Comparison of ENCODE assay signal across 7 mouse cellular contexts in the genomic region with DNA sequence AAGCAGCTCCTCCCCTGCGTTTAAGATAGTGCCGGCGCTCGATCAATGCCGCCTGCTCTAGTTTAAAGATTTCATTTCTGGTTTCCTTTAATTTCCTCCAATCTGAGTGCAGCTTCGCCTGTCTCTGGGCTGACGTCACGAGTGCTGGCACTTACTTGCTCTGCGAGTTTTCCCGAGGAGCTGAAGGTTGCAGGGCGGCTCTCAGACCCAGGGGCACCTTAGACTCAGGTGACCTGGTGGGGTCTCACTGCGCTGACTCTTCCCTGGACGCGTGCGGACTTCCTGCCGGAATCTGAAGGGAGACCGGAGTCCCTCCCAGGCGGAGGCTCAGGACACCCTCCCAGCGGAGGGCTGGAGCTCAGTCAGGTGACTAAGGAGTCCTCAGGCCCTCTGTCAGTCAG. TPM values are rescaled to one million over a fixed set of nuclear protein-coding genes. Genes with fewer than 3 reads are reported as not detected.
DNase-seq lines count a peak whose midpoint lies in the region; ATAC-seq and TF ChIP-seq lines count a peak whose summit lies in the region.

No protein-coding gene starts in this region.

- peak overlapping the region; percentile 93 for H3K27ac ChIP-seq in intestine, postnatal 0 days (ENCODE audit: low read depth, low read length)
- no peak overlapping the region for H3K27ac ChIP-seq in limb, embryonic 11.5 days (replicated peaks; ENCODE audit: low read depth, low read length)
- H3K27ac ChIP-seq in midbrain, embryonic 13.5 days = no peak overlapping the region

- H3K4me3 ChIP-seq in intestine, postnatal 0 days (ENCODE audit: low read depth, low read length) = peak overlapping the region; percentile 49
- peak overlapping the region; percentile 50 for H3K4me3 ChIP-seq in limb, embryonic 11.5 days (ENCODE audit: low read depth, low read length)
- H3K4me3 ChIP-seq in midbrain, embryonic 13.5 days (replicated peaks) = peak overlapping the region; percentile 49

- peak overlapping the region; percentile 58 for H3K9ac ChIP-seq in intestine, postnatal 0 days (ENCODE audit: low read depth, low read length)
- H3K9ac ChIP-seq in limb, embryonic 11.5 days (ENCODE audit: low read length) = peak overlapping the region; percentile 59
- peak overlapping the region; percentile 55; the same call in 1 of the 2 replicates for H3K9ac ChIP-seq in midbrain, embryonic 13.5 days (replicated peaks)

- peak; percentile 77 for ATAC-seq in granulocyte monocyte progenitor cell, adult 5-6 weeks (replicated peaks; ENCODE audit: poor library complexity, severe bottlenecking)
- ATAC-seq in intestine, postnatal 0 days = peak; percentile 90
- peak; percentile 79 for ATAC-seq in limb, embryonic 11.5 days (ENCODE audit: insufficient number of reproducible peaks, low FRiP score, low TSS enrichment, low read depth)
- peak; percentile 90 for ATAC-seq in midbrain, embryonic 13.5 days

- no peak for TF ChIP-seq CTCF in intestine, postnatal 0 days (IDR thresholded peaks at IDR 0.05; ENCODE audit: low read depth)

- no peaks in the 10 kb centered on the region for H3K9me3 ChIP-seq in intestine, postnatal 0 days (ENCODE audit: control insufficient read depth)
- no peaks in the 10 kb centered on the region for H3K9me3 ChIP-seq in limb, embryonic 11.5 days (ENCODE audit: control insufficient read depth, low read length)
- H3K9me3 ChIP-seq in midbrain, embryonic 13.5 days = no peaks in the 10 kb centered on the region

- H3K4me2 ChIP-seq in intestine, postnatal 0 days (replicated peaks; ENCODE audit: low read depth) = peak overlapping the region; percentile 72
- peak overlapping the region; percentile 64 for H3K4me2 ChIP-seq in limb, embryonic 11.5 days (ENCODE audit: low read depth, severe bottlenecking)
- H3K4me2 ChIP-seq in midbrain, embryonic 13.5 days (replicated peaks) = peak overlapping the region; percentile 76

- WGBS in intestine, postnatal 0 days = under 1% methylated on average over 19 of the region's 19 CpGs
- under 1% methylated on average over 19 of the region's 19 CpGs for WGBS in limb, embryonic 11.5 days
- WGBS in midbrain, embryonic 13.5 days = under 1% methylated on average over 19 of the region's 19 CpGs

- no peaks in the 10 kb centered on the region for H3K27me3 ChIP-seq in intestine, postnatal 0 days (replicated peaks; ENCODE audit: control insufficient read depth, insufficient read depth, low read length)
- no peaks in the 10 kb centered on the region for H3K27me3 ChIP-seq in limb, embryonic 11.5 days (ENCODE audit: control insufficient read depth, insufficient read depth, low read length)
- H3K27me3 ChIP-seq in midbrain, embryonic 13.5 days = 0 out of 2 replicates have a peak, but pooled peaks cover 4% of the 10 kb centered on the region

- DNase-seq in adrenal gland, adult 2 months = peak; percentile 85
- DNase-seq in embryo, embryonic 11.5 days (ENCODE audit: low read depth, low spot score) = peak; percentile 56
- peak; percentile 78 for DNase-seq in limb, embryonic 11.5 days (ENCODE audit: low spot score)
- peak; percentile 35 for DNase-seq in spleen, adult 12 weeks (ENCODE audit: low spot score)

- no peaks in the 10 kb centered on the region for H3K4me1 ChIP-seq in intestine, postnatal 0 days (replicated peaks; ENCODE audit: control insufficient read depth, insufficient read depth, low read length)
- H3K4me1 ChIP-seq in limb, embryonic 11.5 days (ENCODE audit: control insufficient read depth, insufficient read depth, low read length) = no peaks in the 10 kb centered on the region
- peaks cover 5% of the 10 kb centered on the region; the same call in 1 of the 2 replicates for H3K4me1 ChIP-seq in midbrain, embryonic 13.5 days (replicated peaks)

- no peaks in the 10 kb centered on the region for H3K36me3 ChIP-seq in intestine, postnatal 0 days (ENCODE audit: control insufficient read depth, insufficient read depth)
- H3K36me3 ChIP-seq in limb, embryonic 11.5 days (ENCODE audit: control insufficient read depth, insufficient read depth, low read length) = no peaks in the 10 kb centered on the region
- no peaks in the 10 kb centered on the region for H3K36me3 ChIP-seq in midbrain, embryonic 13.5 days

RNA-seq across cellular contexts. Expression of a gene that starts 10.0 kb away (rescaled TPM):
- 10 to 100 TPM in 1 of 2 experiments, 1 to 10 TPM in 1; 9.0 to 14.6 TPM for total RNA-seq in adrenal gland, adult 2 months (2021)
- polyA plus RNA-seq in adrenal gland, adult 2 months (2012; rRNA removed) = 1.5 and 2.1 TPM in 2 replicates
- 2.8 and 3.0 TPM in 2 replicates for total RNA-seq in granulocyte monocyte progenitor cell, adult 5-6 weeks (2014; fragmentation: Nextera tagmentation)
- 2.7 and 2.8 TPM in 2 replicates for total RNA-seq in granulocyte monocyte progenitor cell, adult 5-6 weeks (2017)
- 59.3 and 73.8 TPM in 2 replicates for polyA plus RNA-seq in intestine, postnatal 0 days (2015; fragmentation: Nextera tagmentation; extraction: Ambion mirVana)
- polyA plus RNA-seq in limb, embryonic 11.5 days (2014; fragmentation: Nextera tagmentation; extraction: Ambion mirVana) = 4.1 and 5.1 TPM in 2 replicates
- polyA plus RNA-seq in midbrain, embryonic 13.5 days (2015; fragmentation: Nextera tagmentation; extraction: Ambion mirVana) = 1.3 TPM in 2 replicates

RNA-seq across cellular contexts. Expression of a gene that starts 41.7 kb away (rescaled TPM):
- total RNA-seq in adrenal gland, adult 2 months (2021) = 10 to 100 TPM in 1 of 2 experiments, 1 to 10 TPM in 1; 6.2 to 31.2 TPM
- polyA plus RNA-seq in adrenal gland, adult 2 months (2012; rRNA removed) = 2.8 and 5.4 TPM in 2 replicates
- 0.13 and 0.24 TPM in 2 replicates for total RNA-seq in granulocyte monocyte progenitor cell, adult 5-6 weeks (2014; fragmentation: Nextera tagmentation)
- total RNA-seq in granulocyte monocyte progenitor cell, adult 5-6 weeks (2017) = 0.04 and 0.05 TPM in 2 replicates
- polyA plus RNA-seq in intestine, postnatal 0 days (2015; fragmentation: Nextera tagmentation; extraction: Ambion mirVana) = 17.2 and 23.4 TPM in 2 replicates
- 6.0 and 9.3 TPM in 2 replicates for polyA plus RNA-seq in limb, embryonic 11.5 days (2014; fragmentation: Nextera tagmentation; extraction: Ambion mirVana)
- polyA plus RNA-seq in midbrain, embryonic 13.5 days (2015; fragmentation: Nextera tagmentation; extraction: Ambion mirVana) = 0.89 and 1.9 TPM in 2 replicates

Comparison
In these comparisons a context has a peak if more than half of its experiments do, and no peak if none do; other contexts are left out.
1. DNase-seq: peak in every context shown above with its lines; median percentile 85 in adrenal gland, adult 2 months; 78 in limb, embryonic 11.5 days; 56 in embryo, embryonic 11.5 days; 35 in spleen, adult 12 weeks.